Mouse (Mus musculus): ENCODE data around the gene Fuz. TPM values are rescaled to one million over a fixed set of nuclear protein-coding genes. Genes with fewer than 3 reads are reported as not detected.
A peak's percentile ranks its signal among the peaks of the same experiment; 100 is the strongest.

The Fuz gene
- polyA plus RNA-seq, 1 experiment = 52.8 TPM

GRCm38 (mm10) chr7:44951960-44952359, 56.1 kb downstream of the Fuz start:
- WGBS = 3% methylated on average over 10 of the region's 10 CpGs

More at GRCm38 (mm10) chr7:44951960-44952359, 56.1 kb downstream of the Fuz start:
- Histone ChIP-seq H3K4me3 (ENCODE audit: extremely low read depth, insufficient read depth, insufficient read length) (peak overlapping the region; percentile 47; the same call in 1 of the 2 replicates), H3K27ac (ENCODE audit: insufficient read depth, low read length) (no peak overlapping the region), H3K36me3 (ENCODE audit: control insufficient read depth, insufficient read depth, low read length) (no peaks in the 10 kb centered on the region), H3K4me1 (ENCODE audit: control insufficient read depth, insufficient read depth, insufficient read length) (peaks cover 11% of the 10 kb centered on the region), H3K27me3 (ENCODE audit: control insufficient read depth, insufficient read depth, low read length) (no peaks in the 10 kb centered on the region; the same call in 1 of the 2 replicates)
- TF ChIP-seq POLR2A (IDR thresholded peaks at IDR 0.05; ENCODE audit: low read depth, low read length) (no peak), CTCF (IDR thresholded peaks at IDR 0.05; ENCODE audit: extremely low read depth, insufficient read depth, insufficient read length, insufficient replicate concordance) (no peak)
- DNase-seq (ENCODE audit: low read depth in 1 of 2, low spot score in 2 of 2) = no peak

Other genes with a start within 250 kb of the Fuz start
- gene Myh14, start 225.2 kb upstream of the Fuz start, polyA plus RNA-seq (2012; rRNA removed) = 0.09 and 0.63 TPM in 2 replicates
- gene Izumo2, start 187.3 kb upstream of the Fuz start, polyA plus RNA-seq (2012; rRNA removed) = not detected in 2 replicates
- 46.4 and 52.5 TPM in 2 replicates for gene Vrk3, start 147.7 kb upstream of the Fuz start, polyA plus RNA-seq (2012; rRNA removed)
- 0.25 and 0.27 TPM in 2 replicates for gene Zfp473, start 145.0 kb upstream of the Fuz start, polyA plus RNA-seq (2012; rRNA removed)
- 43.8 and 60.5 TPM in 2 replicates for gene Nup62, start 80.0 kb upstream of the Fuz start, polyA plus RNA-seq (2012; rRNA removed)
- 175 and 251 TPM in 2 replicates for gene Il4i1, start 79.7 kb upstream of the Fuz start, polyA plus RNA-seq (2012; rRNA removed)
- 49.6 and 66.2 TPM in 2 replicates for gene Atf5, start 79.4 kb upstream of the Fuz start, polyA plus RNA-seq (2012; rRNA removed)
- 67.8 and 105 TPM in 2 replicates for gene Akt1s1, start 47.1 kb upstream of the Fuz start, polyA plus RNA-seq (2012; rRNA removed)
- 68.4 and 91.7 TPM in 2 replicates for gene Tbc1d17, start 47.0 kb upstream of the Fuz start, polyA plus RNA-seq (2012; rRNA removed)
- 67.3 and 84.9 TPM in 2 replicates for gene Pnkp, start 38.9 kb upstream of the Fuz start, polyA plus RNA-seq (2012; rRNA removed)
- 66.2 and 77.3 TPM in 2 replicates for gene Ptov1, start 26.3 kb upstream of the Fuz start, polyA plus RNA-seq (2012; rRNA removed)
- gene Med25, start 3.4 kb upstream of the Fuz start, polyA plus RNA-seq (2012; rRNA removed) = 113 and 136 TPM in 2 replicates
- gene Ap2a1, start 33.4 kb downstream of the Fuz start, polyA plus RNA-seq (2012; rRNA removed) = 69.9 and 91.7 TPM in 2 replicates
- gene Tsks, start 47.1 kb downstream of the Fuz start, polyA plus RNA-seq (2012; rRNA removed) = not detected in 2 replicates
- 4.8 and 6.1 TPM in 2 replicates for gene Cpt1c, start 78.8 kb downstream of the Fuz start, polyA plus RNA-seq (2012; rRNA removed)
- 109 and 112 TPM in 2 replicates for gene Prmt1, start 90.5 kb downstream of the Fuz start, polyA plus RNA-seq (2012; rRNA removed)
- 134 and 147 TPM in 2 replicates for gene Irf3, start 101.6 kb downstream of the Fuz start, polyA plus RNA-seq (2012; rRNA removed)
- gene Bcl2l12, start 102.6 kb downstream of the Fuz start, polyA plus RNA-seq (2012; rRNA removed) = 33.2 and 38.5 TPM in 2 replicates
- gene Scaf1, start 120.3 kb downstream of the Fuz start, polyA plus RNA-seq (2012; rRNA removed) = 59.0 and 65.4 TPM in 2 replicates
- gene Rras, start 121.9 kb downstream of the Fuz start, polyA plus RNA-seq (2012; rRNA removed) = 55.1 and 65.1 TPM in 2 replicates
- gene Prr12, start 156.8 kb downstream of the Fuz start, polyA plus RNA-seq (2012; rRNA removed) = 16.1 TPM in 2 replicates
- gene Nosip, start 166.3 kb downstream of the Fuz start, polyA plus RNA-seq (2012; rRNA removed) = 67.9 and 95.7 TPM in 2 replicates
- gene Prrg2, start 166.6 kb downstream of the Fuz start, polyA plus RNA-seq (2012; rRNA removed) = 19.9 and 27.6 TPM in 2 replicates
- 96.5 and 100 TPM in 2 replicates for gene Rcn3, start 196.1 kb downstream of the Fuz start, polyA plus RNA-seq (2012; rRNA removed)
- gene Fcgrt, start 207.8 kb downstream of the Fuz start, polyA plus RNA-seq (2012; rRNA removed) = 64.4 and 75.4 TPM in 2 replicates
- 273 and 325 TPM in 2 replicates for gene Rps11, start 228.4 kb downstream of the Fuz start, polyA plus RNA-seq (2012; rRNA removed)
- 1,860 and 2,797 TPM in 2 replicates for gene Rpl13a, start 232.7 kb downstream of the Fuz start, polyA plus RNA-seq (2012; rRNA removed)
- gene Gm45713, start 240.2 kb downstream of the Fuz start, polyA plus RNA-seq (2012; rRNA removed) = 0.28 and 0.70 TPM in 2 replicates
- gene Flt3l, start 240.4 kb downstream of the Fuz start, polyA plus RNA-seq (2012; rRNA removed) = 183 and 197 TPM in 2 replicates